Mouse (Mus musculus) layer of hippocampus, postnatal 10 days (tissue): ENCODE measurements at regions not wholly inside any gene's neighbourhood (a gene's known extent, or its start where the extent isn't known, plus 50 kb on each side); places are given as distances from the start of the nearest gene placed in this dataset.
A peak's percentile ranks its signal among the peaks of the same experiment; 100 is the strongest.

Source experiments
- DNase-seq, 2 experiments: peaks; one replicate each; pipeline ENCODE4 v3.0.0; 2021; ENCODE audit warnings: low spot score in 2 of 2

GRCm38 (mm10) chr15:64613503-64613902 lies 204.0 kb upstream of the Gm21798 start:
- no peak for DNase-seq

GRCm38 (mm10) chr15:64618471-64618870 lies 199.0 kb upstream of the Gm21798 start:
- DNase-seq, result no peak

DNA sequence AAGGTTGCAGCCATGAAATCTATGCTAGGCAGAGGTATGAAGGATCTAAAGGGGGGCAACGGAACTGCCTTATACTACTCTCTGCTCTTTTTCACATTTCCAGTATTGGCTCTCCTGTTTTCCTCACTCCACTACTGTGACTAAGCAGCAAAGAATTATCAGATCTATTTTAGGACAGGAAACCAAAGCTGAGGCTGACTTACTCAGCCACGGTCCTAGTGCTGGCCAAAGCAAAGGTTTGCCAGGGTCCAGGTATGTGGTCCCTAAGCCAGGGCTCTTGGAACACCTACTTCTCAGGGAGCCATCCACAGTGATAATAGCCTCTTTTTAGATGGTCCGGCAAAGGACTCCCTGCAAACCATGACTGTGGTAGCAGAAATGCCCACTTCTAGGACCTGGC lies 195.6 kb upstream of the Gm21798 start:
- DNase-seq, result no peak

GRCm38 (mm10) chr15:64622591-64622990 lies 194.9 kb upstream of the Gm21798 start:
- DNase-seq, result no peak

DNA sequence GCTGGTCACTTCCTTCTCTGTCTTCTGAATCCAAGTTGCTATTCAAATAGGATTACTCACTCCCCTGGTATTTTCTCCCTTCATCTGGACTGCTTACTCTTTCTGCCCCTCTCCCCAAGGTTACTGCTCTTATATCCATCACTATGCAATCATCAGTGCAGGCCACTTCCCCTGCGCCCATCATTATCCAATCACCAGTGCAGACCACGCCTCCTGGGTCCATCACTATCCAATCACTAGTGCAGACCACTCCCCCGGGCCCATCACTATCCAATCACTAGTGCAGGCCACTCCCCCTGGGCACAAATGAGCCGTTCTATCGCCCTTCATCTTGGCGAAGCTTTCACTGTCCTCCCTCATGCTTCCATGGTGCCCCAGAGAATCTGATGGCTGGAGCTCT lies 191.1 kb upstream of the Gm21798 start:
- no peak for DNase-seq

GRCm38 (mm10) chr15:64627258-64627657 lies 190.2 kb upstream of the Gm21798 start:
- DNase-seq, result peak; percentile 84 to 89
